Mouse (Mus musculus) T-helper 17 cell (primary cell): ENCODE measurements around the gene Kctd20.

Source experiments
- in situ Hi-C, 2 experiments: fragments of 300-600 bp; cut with MboI, MseI; formaldehyde crosslinking; loops; 1 replicate in 1 of 2; 2 replicates in 1 of 2; pipeline ENCODE4 v1.15.1; 2025; ENCODE audit warnings: high pct_unique_total_duplicates in 2 of 2

Kctd20 gene

GRCm38 (mm10) chr17:28931436-28932211, 20.1 kb upstream of the Kctd20 start:
- in situ Hi-C loops = no loop called here

DNA sequence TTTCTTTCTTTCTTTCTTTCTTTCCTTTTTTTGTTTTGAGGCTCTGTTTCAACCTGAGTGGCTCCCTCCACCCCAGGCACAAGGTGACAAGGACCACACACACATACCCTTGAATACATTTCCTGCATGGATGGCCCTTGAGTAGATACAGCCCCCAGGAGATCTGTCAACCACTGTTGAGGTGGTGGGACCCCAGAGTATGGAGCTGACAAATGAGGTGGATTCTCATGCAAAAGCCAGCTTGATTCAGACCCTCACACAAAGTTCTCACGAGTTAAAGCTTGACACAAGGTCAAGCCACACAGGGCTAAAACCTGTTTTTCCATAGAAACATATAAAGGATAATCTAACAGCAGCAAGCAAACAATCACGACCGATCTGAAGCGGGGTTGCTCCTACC, 19.5 kb upstream of the Kctd20 start:
- in situ Hi-C loops = no loop called here

DNA sequence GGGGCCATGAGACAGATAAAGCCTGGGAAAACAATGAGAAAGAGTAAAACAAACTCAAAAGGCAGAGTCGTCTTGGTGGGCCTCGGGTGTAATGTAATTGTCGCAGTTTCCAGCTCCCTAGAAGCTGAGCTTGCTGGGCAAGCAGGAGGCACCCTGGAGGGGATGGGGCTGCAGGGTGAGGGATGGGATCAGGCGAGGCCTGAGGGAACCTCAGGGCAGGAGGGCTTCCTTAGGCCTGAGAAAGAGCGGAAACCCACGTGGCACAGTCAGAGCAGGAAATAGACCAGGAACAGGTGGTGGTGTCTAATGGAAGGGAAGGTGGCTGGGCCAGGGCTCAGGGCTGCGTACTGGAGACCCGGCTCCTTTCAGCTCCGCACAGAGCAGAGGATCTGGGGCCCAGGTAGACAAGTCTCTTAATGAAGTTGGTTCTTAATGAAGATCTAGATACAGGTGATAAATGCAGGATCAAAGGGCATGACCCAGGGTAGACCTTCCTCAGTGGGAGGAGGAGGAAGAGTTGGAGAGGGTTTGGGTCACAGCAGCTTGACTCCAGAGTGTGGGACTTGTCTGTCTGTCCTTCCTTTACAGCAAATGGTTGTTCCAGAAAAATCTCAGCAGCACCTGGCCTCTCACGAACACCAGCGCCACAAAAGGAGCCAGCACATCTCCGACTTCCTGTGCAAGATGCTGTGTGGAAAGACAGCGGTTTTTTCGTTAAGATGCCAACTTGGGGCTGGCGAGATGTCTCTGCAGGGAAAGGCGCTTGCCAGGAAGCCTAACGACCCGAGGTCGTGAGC, 17.4 kb upstream of the Kctd20 start:
- in situ Hi-C loops = no loop called here

- in situ Hi-C loops = no loop called here
These were observed 15.6 kb upstream of the Kctd20 start for GRCm38 (mm10) chr17:28936133-28936532.

DNA sequence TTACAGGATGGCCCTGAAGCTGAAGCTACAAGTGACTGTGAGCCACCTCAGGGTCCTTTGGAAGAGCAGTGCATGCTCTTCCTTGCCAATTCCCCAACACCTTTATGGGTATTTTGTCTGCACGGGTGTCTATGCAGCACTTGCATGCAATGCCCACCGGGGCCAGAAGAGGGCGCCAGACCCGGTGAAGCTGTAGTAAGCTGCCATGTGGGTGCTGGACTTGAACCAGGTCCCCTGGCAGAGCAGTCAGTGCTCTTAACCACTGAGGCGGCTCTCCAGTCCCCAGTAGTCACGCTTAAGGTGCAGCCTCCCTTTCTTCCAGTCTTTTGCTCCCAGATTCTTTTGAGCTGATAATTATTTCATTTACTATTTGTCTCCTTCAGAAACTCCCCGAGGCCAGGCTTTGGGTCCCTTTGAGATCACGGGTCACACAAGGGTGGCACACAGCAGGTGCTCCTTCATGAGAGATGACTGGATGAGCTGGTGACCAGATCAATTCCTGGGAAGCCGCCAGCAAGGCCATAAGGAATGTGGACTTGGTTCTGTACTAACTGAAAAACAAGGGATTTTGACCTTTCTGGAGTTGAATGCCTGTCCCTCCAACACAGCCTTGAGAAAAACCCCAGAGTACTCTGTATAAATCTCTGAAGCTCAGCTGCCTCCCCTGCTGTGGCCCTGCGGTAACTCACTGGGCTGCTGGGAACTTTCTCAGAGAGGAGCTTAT, 15.0 kb upstream of the Kctd20 start:
- in situ Hi-C loops = no loop called here

- in situ Hi-C loops = no loop called here
These were observed 10.8 kb upstream of the Kctd20 start for GRCm38 (mm10) chr17:28940776-28941555.

- in situ Hi-C loops = no loop called here
These were observed 9.6 kb upstream of the Kctd20 start for GRCm38 (mm10) chr17:28942101-28942500.

- in situ Hi-C loops = no loop called here
These were observed 8.0 kb upstream of the Kctd20 start, which contains the start of gene Pxt1 for GRCm38 (mm10) chr17:28943740-28944139. TSS of gene Pxt1 (minus strand) at chr17:28943840.

- in situ Hi-C loops = no loop called here
These were observed 7.3 kb upstream of the Kctd20 start for GRCm38 (mm10) chr17:28944481-28944880.

DNA sequence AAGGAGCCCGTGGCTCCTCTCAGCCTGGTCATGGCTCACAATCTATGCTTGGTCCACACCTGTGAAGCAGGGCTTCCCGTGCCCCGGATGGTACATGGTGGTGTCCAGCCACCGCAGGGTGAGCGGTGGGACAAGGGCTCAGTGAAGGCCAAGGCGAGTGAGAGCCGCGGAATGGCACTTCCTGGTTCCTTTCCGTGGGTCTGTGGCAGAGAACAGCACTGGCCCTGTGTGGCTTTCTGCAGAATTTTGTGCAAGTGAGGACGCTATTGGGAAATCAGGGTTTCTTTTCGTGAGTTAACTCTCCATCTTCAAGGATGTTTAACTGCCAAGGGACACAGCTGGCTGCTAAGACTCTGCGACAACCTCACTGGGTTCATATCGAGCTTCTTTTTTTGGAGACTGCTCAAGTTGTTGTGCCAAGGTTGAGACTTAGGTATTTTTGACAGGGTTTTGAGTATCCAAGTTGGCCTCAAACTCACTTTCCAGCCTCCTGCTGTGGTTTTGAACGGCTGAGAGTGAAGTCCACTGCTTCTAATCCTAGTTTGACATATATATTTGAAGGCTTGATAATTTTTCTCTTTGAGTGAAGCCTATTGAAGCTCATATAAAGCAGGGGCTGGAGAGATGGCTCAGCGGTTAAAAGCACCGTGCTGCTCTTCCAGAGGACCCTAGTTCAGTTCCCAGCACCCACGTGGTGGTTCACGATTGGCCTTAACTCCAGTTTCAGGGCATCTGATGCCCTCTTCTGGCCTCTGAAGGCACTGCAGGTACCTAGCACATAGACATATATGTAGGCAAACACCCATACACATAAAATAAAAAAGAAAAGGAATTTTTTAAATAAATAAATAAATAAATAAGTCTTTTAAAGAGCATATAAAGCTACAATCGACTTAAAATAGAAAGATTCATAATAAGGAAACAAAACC, 4.5 kb upstream of the Kctd20 start:
- in situ Hi-C loops = no loop called here

DNA sequence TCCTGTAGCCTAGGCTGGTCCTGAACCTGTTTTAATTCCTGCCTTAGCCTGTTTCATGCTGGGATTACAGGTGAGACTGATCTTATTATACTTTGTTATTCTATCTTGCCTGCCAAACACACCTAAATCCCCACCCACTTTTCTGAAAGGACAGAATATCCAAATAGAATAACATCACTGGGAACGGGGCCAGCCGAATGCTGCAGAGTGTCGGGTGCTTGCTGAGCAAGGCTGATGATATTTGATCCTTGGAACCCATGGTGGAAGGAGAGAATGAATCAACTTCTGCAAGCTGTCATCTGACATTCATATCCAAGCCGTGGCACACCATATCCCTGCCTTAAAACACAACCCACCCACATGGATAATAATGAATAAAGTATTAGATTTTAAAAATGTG, 3.1 kb upstream of the Kctd20 start:
- in situ Hi-C loops = no loop called here

GRCm38 (mm10) chr17:28950751-28951150, 999 bp upstream of the Kctd20 start:
- in situ Hi-C loops = no loop called here

DNA sequence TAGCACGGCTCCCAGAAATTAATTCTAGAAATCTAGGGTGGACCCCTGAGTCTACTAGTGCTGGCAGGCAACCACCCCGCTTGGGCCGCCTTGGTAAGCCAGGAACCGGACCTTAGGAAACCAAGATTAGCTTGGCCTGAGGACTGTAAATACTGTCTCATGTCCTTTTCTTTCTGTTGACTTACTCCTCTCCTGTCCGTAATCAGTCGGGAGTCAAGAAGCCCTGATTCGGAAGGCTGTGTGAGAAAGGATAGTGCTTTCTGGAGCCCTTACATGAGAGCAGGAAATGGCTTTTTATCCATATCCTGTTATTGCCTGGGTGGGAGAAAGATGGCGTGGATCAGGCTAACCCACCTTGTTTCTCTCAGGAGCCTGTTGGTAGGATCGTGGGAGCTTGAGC, 1.5 kb downstream of the Kctd20 start:
- in situ Hi-C loops = no loop called here

DNA sequence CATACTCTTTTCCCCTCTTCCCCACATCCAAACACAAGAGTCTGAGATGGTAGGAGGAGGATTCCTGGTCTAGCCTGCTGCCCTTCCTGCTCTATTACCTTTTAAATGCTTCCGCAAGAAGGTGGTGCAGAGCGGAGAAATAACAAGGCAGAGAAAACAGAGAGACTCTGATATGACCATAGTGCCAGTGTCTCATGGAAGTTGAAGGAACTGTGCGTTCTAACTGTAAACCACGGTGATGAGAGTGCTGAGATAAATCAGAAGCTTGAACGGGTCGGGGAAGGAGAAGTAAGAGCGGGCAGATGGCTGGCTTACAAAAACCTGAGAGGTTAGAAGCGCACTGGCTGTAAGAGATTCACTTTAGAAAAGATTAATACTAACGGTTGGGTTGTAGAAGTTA, 2.7 kb downstream of the Kctd20 start:
- in situ Hi-C loops = no loop called here

- in situ Hi-C loops = no loop called here
These were observed 8.8 kb downstream of the Kctd20 start for GRCm38 (mm10) chr17:28960597-28960996.

- in situ Hi-C loops = no loop called here
These were observed 9.8 kb downstream of the Kctd20 start for GRCm38 (mm10) chr17:28961596-28961995.

GRCm38 (mm10) chr17:28967021-28967610, 15.4 kb downstream of the Kctd20 start:
- in situ Hi-C loops = no loop called here

DNA sequence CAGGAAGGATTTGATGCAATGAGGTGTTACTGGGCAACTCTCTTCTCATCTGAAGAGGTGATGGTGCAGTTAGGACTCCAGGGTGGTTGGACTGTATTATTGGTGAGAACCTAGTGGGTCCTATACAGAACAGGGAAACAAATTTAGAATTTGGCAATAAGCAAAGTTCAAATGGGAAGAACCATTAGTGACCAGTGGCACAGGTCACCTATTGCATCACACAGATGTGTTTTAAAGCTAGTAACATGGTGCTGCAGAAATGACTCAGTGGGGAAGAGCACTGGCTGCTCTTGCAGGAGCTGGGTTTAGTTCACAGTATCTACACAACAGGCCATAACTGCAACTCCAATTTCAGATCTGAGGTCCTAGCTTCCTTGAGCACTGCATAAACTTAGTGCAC, 18.4 kb downstream of the Kctd20 start:
- in situ Hi-C loops = no loop called here

GRCm38 (mm10) chr17:28979091-28979490, 27.3 kb downstream of the Kctd20 start:
- in situ Hi-C loops = no loop called here

DNA sequence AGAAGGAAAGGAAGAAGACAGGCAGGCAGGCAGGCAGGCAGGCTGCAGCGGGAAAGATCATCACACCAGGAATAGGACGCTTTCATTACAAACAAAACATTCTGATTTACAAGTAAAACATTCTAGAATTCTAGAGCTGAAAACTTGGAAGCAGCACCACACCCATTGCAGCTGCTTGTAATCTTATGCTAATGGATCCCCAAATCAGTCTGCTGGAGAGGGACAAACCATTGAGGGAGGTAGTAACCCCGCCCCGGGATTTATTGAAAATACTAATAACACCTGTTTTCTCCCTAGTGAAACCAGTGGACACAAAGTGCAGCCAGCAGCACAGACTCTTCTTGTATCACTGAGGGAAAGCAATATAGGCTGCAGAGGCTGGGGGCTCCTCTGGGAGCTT, 29.3 kb downstream of the Kctd20 start:
- in situ Hi-C loops = no loop called here
